Mouse (Mus musculus) brain, embryonic 14.5 days (tissue): ENCODE results near the gene Acy3.

Experiments used
- CTCF ChIP-seq: fragments of 200-500 bp; IDR thresholded peaks from 2 replicates; pipeline ENCODE4 v1.5.1; 2012; ENCODE audit warnings: inconsistent platforms, mild to moderate bottlenecking, moderate library complexity, borderline replicate concordance; ENCODE audit not compliant: insufficient read depth, insufficient read length; ENCODE audit errors: extremely low read depth
- POLR2A ChIP-seq: fragments of 200-500 bp; IDR thresholded peaks from 2 replicates; pipeline ENCODE4 v1.6.1; 2012; ENCODE audit warnings: mild to moderate bottlenecking, inconsistent platforms, borderline replicate concordance; ENCODE audit not compliant: poor library complexity, insufficient read depth, insufficient read length, severe bottlenecking; ENCODE audit errors: extremely low read depth

- no peak for TF ChIP-seq CTCF
- no peak for TF ChIP-seq POLR2A
These were observed 26.2 kb upstream of the Acy3 start for GRCm38 (mm10) chr19:3960211-3960610.
